Mouse (Mus musculus): ENCODE measurements around the gene Dnase1l2. TPM values are rescaled to one million over a fixed set of nuclear protein-coding genes. Genes with fewer than 3 reads are reported as not detected.

The Dnase1l2 gene
- polyA plus RNA-seq, 2 experiments: 3.5 to 18.0 TPM

GRCm38 (mm10) chr17:24440377-24440776 is 2.5 kb downstream of the Dnase1l2 start:
- no peaks in the 10 kb centered on the region for H3K27me3 ChIP-seq (ENCODE audit: control insufficient read depth, insufficient read depth, low read length)
- no peak overlapping the region for H3K9ac ChIP-seq (ENCODE audit: low read depth, low read length, severe bottlenecking)
- no peaks in the 10 kb centered on the region for H3K4me1 ChIP-seq (ENCODE audit: control insufficient read depth, insufficient read depth, low read length)
- H3K36me3 ChIP-seq (ENCODE audit: control insufficient read depth, insufficient read depth, low read length): peaks cover 81% of the 10 kb centered on the region
- DNase-seq (ENCODE audit: low spot score): no peak
- no peak for TF ChIP-seq POLR2A (IDR thresholded peaks at IDR 0.05; ENCODE audit: borderline replicate concordance, extremely low read depth, insufficient read depth, insufficient read length)
- no peaks in the 10 kb centered on the region for H3K9me3 ChIP-seq (ENCODE audit: control insufficient read depth, low read length)
- ATAC-seq (ENCODE audit: low FRiP score, low read depth): no peak
- H3K4me3 ChIP-seq (replicated peaks; ENCODE audit: low read length): no peak overlapping the region
- no peak overlapping the region for H3K27ac ChIP-seq (replicated peaks; ENCODE audit: low read depth, low read length)
- no peak overlapping the region for H3K4me2 ChIP-seq (replicated peaks; ENCODE audit: low read depth, low read length, severe bottlenecking)
- 92% methylated on average over 8 of the region's 8 CpGs for WGBS

GRCm38 (mm10) chr17:24437016-24437415 is 5.9 kb downstream of the Dnase1l2 start:
- peaks cover 72% of the 10 kb centered on the region for H3K36me3 ChIP-seq (ENCODE audit: control insufficient read depth, insufficient read depth, low read length)
- 71% methylated on average over 5 of the region's 5 CpGs for WGBS

GRCm38 (mm10) chr17:24429201-24429983 is 13.5 kb downstream of the Dnase1l2 start:
- H3K4me3 ChIP-seq (replicated peaks; ENCODE audit: low read length): no peak overlapping the region
- H3K4me1 ChIP-seq (ENCODE audit: control insufficient read depth, insufficient read depth, low read length): peaks cover 15% of the 10 kb centered on the region
- 81% methylated on average over 14 of the region's 14 CpGs for WGBS
- ATAC-seq (ENCODE audit: low FRiP score, low read depth) (no peak), DNase-seq (ENCODE audit: low spot score) (no peak)
- H3K9ac ChIP-seq (ENCODE audit: low read depth, low read length, severe bottlenecking): no peak overlapping the region
- H3K9me3 ChIP-seq (ENCODE audit: control insufficient read depth, low read length): no peaks in the 10 kb centered on the region
- no peak for TF ChIP-seq POLR2A (IDR thresholded peaks at IDR 0.05; ENCODE audit: borderline replicate concordance, extremely low read depth, insufficient read depth, insufficient read length)
- no peaks in the 10 kb centered on the region for H3K27me3 ChIP-seq (ENCODE audit: control insufficient read depth, insufficient read depth, low read length)
- H3K4me2 ChIP-seq (replicated peaks; ENCODE audit: low read depth, low read length, severe bottlenecking): no peak overlapping the region
- no peak overlapping the region for H3K27ac ChIP-seq (replicated peaks; ENCODE audit: low read depth, low read length)
- H3K36me3 ChIP-seq (ENCODE audit: control insufficient read depth, insufficient read depth, low read length): peaks cover 28% of the 10 kb centered on the region

More at GRCm38 (mm10) chr17:24437016-24437415, 5.9 kb downstream of the Dnase1l2 start:
- DNase-seq (ENCODE audit: low spot score) (peak; percentile 65), ATAC-seq (ENCODE audit: low FRiP score, low read depth) (peak; percentile 68; the same call in 1 of the 2 replicates)
- Histone ChIP-seq H3K4me1 (ENCODE audit: control insufficient read depth, insufficient read depth, low read length) (no peaks in the 10 kb centered on the region), H3K4me3 (replicated peaks; ENCODE audit: low read length) (no peak overlapping the region), H3K9ac (ENCODE audit: low read depth, low read length, severe bottlenecking) (no peak overlapping the region), H3K4me2 (replicated peaks; ENCODE audit: low read depth, low read length, severe bottlenecking) (no peak overlapping the region), H3K9me3 (ENCODE audit: control insufficient read depth, low read length) (no peaks in the 10 kb centered on the region), H3K27ac (replicated peaks; ENCODE audit: low read depth, low read length) (no peak overlapping the region), H3K27me3 (ENCODE audit: control insufficient read depth, insufficient read depth, low read length) (no peaks in the 10 kb centered on the region)
- no peak for TF ChIP-seq POLR2A (IDR thresholded peaks at IDR 0.05; ENCODE audit: borderline replicate concordance, extremely low read depth, insufficient read depth, insufficient read length)

GRCm38 (mm10) chr17:24427170-24427557 is 15.7 kb downstream of the Dnase1l2 start:
- 3% methylated on average over 8 of the region's 8 CpGs for WGBS
- Histone ChIP-seq H3K4me2 (replicated peaks; ENCODE audit: low read depth, low read length, severe bottlenecking) (peak overlapping the region; percentile 59), H3K27ac (replicated peaks; ENCODE audit: low read depth, low read length) (peak overlapping the region; percentile 96), H3K9ac (ENCODE audit: low read depth, low read length, severe bottlenecking) (peak overlapping the region; percentile 84), H3K36me3 (ENCODE audit: control insufficient read depth, insufficient read depth, low read length) (peaks cover 36% of the 10 kb centered on the region), H3K4me1 (ENCODE audit: control insufficient read depth, insufficient read depth, low read length) (peaks cover 15% of the 10 kb centered on the region), H3K4me3 (replicated peaks; ENCODE audit: low read length) (peak overlapping the region; percentile 69), H3K9me3 (ENCODE audit: control insufficient read depth, low read length) (no peaks in the 10 kb centered on the region), H3K27me3 (ENCODE audit: control insufficient read depth, insufficient read depth, low read length) (no peaks in the 10 kb centered on the region)
- ATAC-seq (ENCODE audit: low FRiP score, low read depth) (no peak), DNase-seq (ENCODE audit: low spot score) (peak; percentile 50)
- TF ChIP-seq POLR2A (IDR thresholded peaks at IDR 0.05; ENCODE audit: borderline replicate concordance, extremely low read depth, insufficient read depth, insufficient read length): no peak

- Histone ChIP-seq H3K9me3 (ENCODE audit: control insufficient read depth, low read length) (no peaks in the 10 kb centered on the region), H3K27ac (replicated peaks; ENCODE audit: low read depth, low read length) (peak within 1 kb of the TSS; percentile 96), H3K4me1 (ENCODE audit: control insufficient read depth, insufficient read depth, low read length) (peaks cover 15% of the 10 kb centered on the region), H3K4me2 (replicated peaks; ENCODE audit: low read depth, low read length, severe bottlenecking) (peak within 1 kb of the TSS; percentile 59), H3K4me3 (replicated peaks; ENCODE audit: low read length) (peak within 1 kb of the TSS; percentile 69), H3K36me3 (ENCODE audit: control insufficient read depth, insufficient read depth, low read length) (peaks cover 41% of the 10 kb centered on the region), H3K27me3 (ENCODE audit: control insufficient read depth, insufficient read depth, low read length) (no peaks in the 10 kb centered on the region), H3K9ac (ENCODE audit: low read depth, low read length, severe bottlenecking) (peak within 1 kb of the TSS; percentile 84)
- WGBS: 4% methylated on average over 46 of the region's 48 CpGs
- TF ChIP-seq POLR2A (IDR thresholded peaks at IDR 0.05; ENCODE audit: borderline replicate concordance, extremely low read depth, insufficient read depth, insufficient read length): 0 out of 2 replicates have a peak, but pooled peaks have one; percentile 64
- ATAC-seq (ENCODE audit: low FRiP score, low read depth) (peak; percentile 94), DNase-seq (ENCODE audit: low spot score) (peak; percentile 92)
Observed at GRCm38 (mm10) chr17:24426471-24427169, 16.3 kb downstream of the Dnase1l2 start, which contains the start of gene Eci1. TSS of gene Eci1 (plus strand) at chr17:24426641.

Measured in limb, embryonic 14.5 days (tissue).